Mouse (Mus musculus) C2C12 (cell line): ENCODE measurements at regions not wholly inside any gene's neighbourhood (a gene's known extent, or its start where the extent isn't known, plus 50 kb on each side); places are given as distances from the start of the nearest gene placed in this dataset.

Source experiments
- CEBPB ChIP-seq: IDR thresholded peaks from one replicate; pipeline ENCODE4 v1.6.1; 2011; ENCODE audit warnings: low read depth, mild to moderate bottlenecking, control low read depth, moderate library complexity
- CTCF ChIP-seq: IDR thresholded peaks from one replicate; pipeline ENCODE4 v1.5.1; 2011; ENCODE audit not compliant: control insufficient read depth, insufficient read depth, insufficient read length
- FOSL1 ChIP-seq: IDR thresholded peaks from one replicate; pipeline ENCODE4 v1.8.0; 2011; ENCODE audit warnings: mild to moderate bottlenecking, low read length; ENCODE audit not compliant: poor library complexity, insufficient read depth, severe bottlenecking
- MAX ChIP-seq: IDR thresholded peaks from one replicate; pipeline ENCODE4 v1.6.1; 2011; ENCODE audit warnings: mild to moderate bottlenecking, control low read depth
- MYOD1 ChIP-seq: IDR thresholded peaks from one replicate; pipeline ENCODE4 v1.6.1; 2011; ENCODE audit warnings: low read depth; ENCODE audit not compliant: control insufficient read depth, insufficient read length
- MYOG ChIP-seq: IDR thresholded peaks from one replicate; pipeline ENCODE4 v1.6.1; 2011; ENCODE audit not compliant: control insufficient read depth, insufficient read length; ENCODE audit errors: extremely low read depth
- USF1 ChIP-seq: IDR thresholded peaks from one replicate; pipeline ENCODE4 v1.6.1; 2011; ENCODE audit warnings: low read depth, mild to moderate bottlenecking, control low read depth, moderate library complexity

GRCm38 (mm10) chr16:25629750-25630149 lies 53.8 kb upstream of the Trp63 start:
- TF ChIP-seq MYOG (no peak), CTCF (no peak), USF1 (no peak), MYOD1 (no peak), MAX (no peak), CEBPB (no peak), FOSL1 (no peak)
